Mouse (Mus musculus) embryonic facial prominence, embryonic 10.5 days (tissue): Measurements from ENCODE around the gene Pla2g2d. TPM values are rescaled to one million over a fixed set of nuclear protein-coding genes. Genes with fewer than 3 reads are reported as not detected.
A peak's percentile ranks its signal among the peaks of the same experiment; 100 is the strongest.
"Not testable (repeated sequence)": the region's sequence is repeated elsewhere in the genome, so short reads cannot be mapped to it uniquely, and the experiment has no call there.

ENCODE experiments used
- DNase-seq: peaks from one replicate; pipeline ENCODE4 v3.0.0-alpha.2; 2017; ENCODE audit warnings: low spot score
- H3K27ac ChIP-seq: fragments of 300-500 bp; sonication (generic); replicated peaks from 2 replicates; pipeline ENCODE4 v1.5.1; 2016; ENCODE audit warnings: mild to moderate bottlenecking
- H3K27me3 ChIP-seq: fragments of 300-500 bp; sonication (generic); replicated peaks from 2 replicates; pipeline ENCODE4 v1.6.1; 2016; ENCODE audit warnings: low read depth, mild to moderate bottlenecking; ENCODE audit not compliant: poor library complexity, severe bottlenecking
- H3K36me3 ChIP-seq: fragments of 300-500 bp; sonication (generic); replicated peaks from 2 replicates; pipeline ENCODE4 v1.6.1; 2016; ENCODE audit warnings: mild to moderate bottlenecking, moderate library complexity
- H3K4me1 ChIP-seq: fragments of 300-500 bp; sonication (generic); 2 replicates; pipeline ENCODE4 v1.6.1; 2016
- H3K4me3 ChIP-seq: fragments of 300-500 bp; sonication (generic); 2 replicates; pipeline ENCODE4 v1.5.1; 2016; ENCODE audit warnings: mild to moderate bottlenecking, moderate library complexity
- H3K9me3 ChIP-seq: fragments of 300-500 bp; sonication (generic); 2 replicates; pipeline ENCODE4 v1.6.1; 2016; ENCODE audit warnings: mild to moderate bottlenecking
- WGBS: fragments of 180-500 bp; shearing (Covaris S2); methylation state at CpG from one replicate; pipeline ENCODE4 v1.1.7; 2016; 5-methylcytosine and 5-hydroxymethylcytosine counted together
- polyA plus RNA-seq: library from polyadenylated mRNA; unstranded; fragments of >200 nt; fragmentation: Nextera tagmentation; extraction: Ambion mirVana; gene quantifications from 2 replicates; pipeline ENCODE4 v1.2.1, GENCODE M21; 2016

Gene Pla2g2d
- polyA plus RNA-seq, 1 experiment from 2014 or later = 0.26 TPM

DNA sequence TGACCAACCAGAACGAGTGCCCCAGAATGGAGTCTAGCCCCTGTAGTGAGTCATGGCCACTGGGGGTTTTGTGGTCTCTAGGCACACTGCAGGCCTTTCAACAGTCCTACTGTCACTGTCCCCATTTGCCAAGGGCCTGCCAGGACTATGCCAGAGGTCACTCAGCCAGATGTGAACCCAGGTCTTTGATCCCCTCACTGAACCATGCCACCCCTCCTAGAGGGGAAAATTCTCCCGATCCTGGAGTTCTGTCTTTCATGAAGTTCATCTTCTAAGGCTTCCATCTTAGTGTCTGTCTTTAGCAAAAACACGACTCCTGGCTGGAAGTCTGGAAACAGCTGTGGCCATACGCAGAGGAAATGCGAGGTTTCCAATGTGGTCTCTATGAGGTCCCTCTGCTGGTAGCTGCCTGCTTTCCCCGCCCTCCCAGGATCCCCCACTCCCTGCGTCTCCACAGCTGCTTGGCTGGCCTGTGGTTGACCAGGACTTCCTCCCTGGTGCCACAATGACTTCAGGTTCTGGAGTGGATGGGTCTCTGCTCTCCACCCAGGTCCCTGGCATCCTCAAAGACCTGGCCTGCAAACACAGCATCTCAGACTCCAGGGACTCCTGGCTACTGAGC lies 31.5 kb downstream of the Pla2g2d start:
- 69% methylated on average over 7 of the region's 7 CpGs for WGBS
- DNase-seq = no peak
- H3K4me1 ChIP-seq = no peaks in the 10 kb centered on the region
- H3K27ac ChIP-seq = no peak overlapping the region
- H3K4me3 ChIP-seq = no peak overlapping the region
- no peaks in the 10 kb centered on the region for H3K9me3 ChIP-seq
- H3K36me3 ChIP-seq = no peaks in the 10 kb centered on the region
- no peaks in the 10 kb centered on the region for H3K27me3 ChIP-seq

DNA sequence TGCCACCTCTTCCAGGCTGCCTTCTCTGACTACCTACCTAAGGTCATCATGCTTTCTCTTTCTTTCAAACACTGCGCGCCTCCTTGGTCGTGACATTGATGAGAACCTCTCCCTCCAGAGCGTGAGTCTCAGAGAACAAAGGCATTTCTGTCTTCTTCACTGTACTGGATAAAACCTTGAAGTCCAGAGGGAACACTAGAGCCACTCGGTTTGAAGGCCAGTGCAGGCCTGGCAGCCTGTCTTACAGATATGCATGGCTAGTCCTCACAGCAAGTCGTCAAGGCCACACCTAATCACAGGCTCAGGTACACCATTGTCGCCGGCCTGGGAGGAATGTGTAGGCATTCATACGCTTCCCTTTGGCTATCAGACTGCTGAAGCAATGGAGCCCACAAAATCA lies 40.6 kb downstream of the Pla2g2d start:
- Histone ChIP-seq H3K4me3 (no peak overlapping the region), H3K36me3 (no peaks in the 10 kb centered on the region), H3K27ac (no peak overlapping the region), H3K9me3 (no peaks in the 10 kb centered on the region), H3K27me3 (peaks cover 4% of the 10 kb centered on the region; the same call in 1 of the 2 replicates), H3K4me1 (peaks cover 10% of the 10 kb centered on the region)
- 84% methylated on average over 9 of the region's 9 CpGs for WGBS
- no peak for DNase-seq

DNA sequence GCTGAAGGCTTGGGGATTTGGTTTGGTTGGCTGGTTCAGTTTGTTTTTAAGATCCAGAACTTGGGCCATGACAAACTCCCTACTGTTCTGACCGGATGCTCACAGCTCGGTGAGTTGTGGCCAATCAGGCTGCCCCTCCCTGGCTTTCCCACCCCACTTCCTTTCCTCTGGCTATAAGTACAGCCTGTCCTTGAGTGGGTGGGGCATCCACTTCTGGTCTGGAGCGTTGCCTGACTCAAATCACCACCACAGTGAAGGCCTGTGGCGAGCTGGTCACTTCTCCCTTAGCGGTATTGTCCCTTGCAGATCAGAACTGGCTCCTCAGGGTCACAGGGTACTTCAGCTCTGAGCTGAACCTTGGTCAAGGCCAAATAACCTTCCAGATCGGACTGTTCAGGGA lies 42.2 kb downstream of the Pla2g2d start:
- H3K27ac ChIP-seq = no peak overlapping the region
- H3K4me3 ChIP-seq = no peak overlapping the region
- peaks cover 4% of the 10 kb centered on the region; the same call in 1 of the 2 replicates for H3K27me3 ChIP-seq
- H3K9me3 ChIP-seq = no peaks in the 10 kb centered on the region
- no peaks in the 10 kb centered on the region for H3K36me3 ChIP-seq
- no peak for DNase-seq
- WGBS = 75% methylated on average over 6 of the region's 6 CpGs
- peaks cover 10% of the 10 kb centered on the region for H3K4me1 ChIP-seq

DNA sequence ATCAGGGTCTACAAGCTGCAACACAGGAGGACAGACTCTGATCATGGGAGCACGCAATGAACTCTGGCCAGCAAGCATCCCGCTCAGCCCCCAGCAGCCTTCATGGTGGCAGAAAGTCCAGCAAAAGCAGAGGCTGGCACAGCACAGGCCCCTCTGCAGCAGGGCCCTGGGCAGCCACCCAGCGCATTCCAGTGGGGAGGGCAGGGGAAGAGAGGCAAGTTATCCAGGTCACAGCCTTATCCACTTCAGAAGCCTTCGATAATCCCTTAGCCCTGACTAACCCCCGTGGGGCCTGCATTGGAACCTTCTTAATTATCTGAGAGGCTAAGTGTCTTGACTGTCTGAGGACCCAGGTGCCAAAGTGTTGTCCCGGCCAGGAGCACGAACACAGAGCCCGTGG lies 43.6 kb downstream of the Pla2g2d start:
- H3K4me3 ChIP-seq = no peak overlapping the region
- peak overlapping the region; percentile 31; the same call in 1 of the 2 replicates for H3K27ac ChIP-seq
- peaks cover 10% of the 10 kb centered on the region for H3K4me1 ChIP-seq
- 0 out of 2 replicates have a peak, but pooled peaks cover 6% of the 10 kb centered on the region for H3K9me3 ChIP-seq
- 35% methylated on average over 8 of the region's 8 CpGs for WGBS
- H3K36me3 ChIP-seq = no peaks in the 10 kb centered on the region
- peaks cover 4% of the 10 kb centered on the region; the same call in 1 of the 2 replicates for H3K27me3 ChIP-seq
- no peak for DNase-seq

DNA sequence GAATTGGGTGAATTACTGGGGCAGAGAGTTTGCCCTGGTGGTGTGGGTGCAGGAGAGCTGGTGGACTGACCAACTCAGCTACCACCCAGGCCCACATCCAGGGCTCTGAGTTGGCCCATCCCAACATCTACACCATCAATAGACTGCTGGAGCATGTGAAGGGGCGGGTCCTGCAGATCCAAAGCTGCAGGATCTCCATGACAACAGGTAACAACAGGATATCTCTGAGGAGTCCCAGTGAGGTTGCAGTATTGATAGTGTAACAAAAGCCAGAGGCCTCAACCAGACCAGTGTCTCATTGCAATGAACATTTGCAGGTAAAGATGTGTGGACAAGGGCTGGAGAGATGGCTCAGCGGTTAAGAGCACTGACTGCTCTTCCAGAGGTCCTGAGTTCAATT lies 45.5 kb downstream of the Pla2g2d start:
- H3K27me3 ChIP-seq = peaks cover 4% of the 10 kb centered on the region; the same call in 1 of the 2 replicates
- 0 out of 2 replicates have a peak, but pooled peaks cover 6% of the 10 kb centered on the region for H3K9me3 ChIP-seq
- no peak overlapping the region for H3K4me3 ChIP-seq
- no peak for DNase-seq
- peaks cover 10% of the 10 kb centered on the region for H3K4me1 ChIP-seq
- 84% methylated on average over 2 of the region's 2 CpGs for WGBS
- H3K36me3 ChIP-seq = no peaks in the 10 kb centered on the region
- H3K27ac ChIP-seq = no peak overlapping the region

DNA sequence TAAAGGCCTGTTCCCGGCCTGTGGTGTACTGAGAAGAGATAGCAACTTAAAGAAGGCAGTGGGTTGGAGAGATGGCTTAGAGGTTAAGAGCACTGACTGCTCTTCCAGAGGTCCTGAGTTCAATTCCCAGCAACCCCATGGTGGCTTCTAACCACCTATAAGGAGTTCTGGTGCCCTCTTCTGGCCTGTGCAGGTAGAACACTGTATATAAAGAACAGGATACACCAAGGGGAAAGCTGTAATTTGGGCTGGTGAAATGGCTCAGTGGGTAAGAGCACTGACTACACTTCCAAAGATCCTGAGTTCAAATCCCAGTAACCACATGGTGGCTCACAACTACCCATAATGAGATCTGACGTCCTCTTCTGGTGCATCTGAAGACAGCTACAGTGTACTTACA lies 48.6 kb downstream of the Pla2g2d start:
- H3K36me3 ChIP-seq, DNase-seq, H3K9me3 ChIP-seq, H3K27me3 ChIP-seq, H3K27ac ChIP-seq, H3K4me1 ChIP-seq, H3K4me3 ChIP-seq: not testable (repeated sequence)
- WGBS = 80% methylated on average over 2 of the region's 2 CpGs

DNA sequence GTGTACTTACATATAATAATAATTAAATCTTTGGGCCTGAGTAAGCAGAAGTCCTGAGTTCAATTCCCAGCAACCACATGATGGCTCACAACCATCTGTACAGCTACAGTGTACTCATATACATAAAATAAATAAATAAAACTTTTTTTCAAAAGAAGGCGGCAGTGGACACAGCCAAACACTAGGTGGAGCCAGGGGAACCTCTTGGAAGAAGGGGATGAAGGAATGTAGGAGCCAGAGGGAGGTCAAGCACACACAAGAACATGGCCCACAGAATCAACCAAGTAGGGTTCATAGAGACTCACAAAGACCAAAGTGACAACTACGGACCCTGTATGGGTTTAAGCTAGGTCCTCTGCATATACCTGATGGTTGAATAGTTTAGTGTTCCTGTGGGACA lies 49.1 kb downstream of the Pla2g2d start:
- peaks cover under 1% of the 10 kb centered on the region for H3K4me1 ChIP-seq
- no peaks in the 10 kb centered on the region for H3K36me3 ChIP-seq
- H3K9me3 ChIP-seq = 0 out of 2 replicates have a peak, but pooled peaks cover 6% of the 10 kb centered on the region
- H3K27me3 ChIP-seq = no peaks in the 10 kb centered on the region
- H3K4me3 ChIP-seq = no peak overlapping the region
- WGBS = 82% methylated on average over 2 of the region's 2 CpGs
- DNase-seq = no peak
- no peak overlapping the region for H3K27ac ChIP-seq

DNA sequence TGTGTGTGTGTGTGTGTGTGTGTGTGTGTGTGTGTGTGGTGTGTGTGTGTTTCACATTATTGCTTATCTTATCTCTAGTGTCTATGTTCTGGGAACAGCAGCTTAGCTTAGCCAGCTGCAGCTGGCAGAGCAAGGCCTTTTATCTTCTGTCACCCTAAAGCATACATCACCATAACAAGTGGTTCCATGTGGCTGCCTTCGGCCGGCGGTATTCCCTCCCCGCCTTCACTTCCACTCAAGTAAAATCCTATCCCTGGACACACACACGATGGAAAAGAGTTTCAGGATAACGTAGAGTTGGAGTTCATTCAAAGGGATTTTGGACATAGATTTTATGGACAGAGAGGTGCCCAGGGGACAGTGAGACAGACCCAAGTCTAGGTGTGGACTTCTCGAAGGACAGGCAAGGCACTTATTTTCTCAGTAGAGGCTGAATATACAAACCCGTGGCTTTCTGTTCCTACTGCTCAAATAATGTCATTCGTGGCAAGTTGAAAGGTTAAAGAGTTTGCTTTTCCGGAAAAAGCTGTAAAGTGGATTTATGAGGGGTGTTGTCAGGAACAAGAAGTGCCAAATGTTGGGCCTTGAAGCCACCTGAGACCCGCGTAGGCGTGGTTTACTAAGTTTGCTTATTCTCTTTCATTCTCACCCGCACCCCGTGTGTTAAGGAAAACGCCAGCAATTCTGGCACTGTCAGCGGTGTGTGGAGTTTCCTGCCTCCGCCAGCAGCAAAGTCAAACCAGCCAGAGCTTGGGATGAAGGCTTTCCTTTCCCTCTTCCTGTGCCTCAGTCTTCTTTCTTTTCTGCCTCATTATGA lies 50.4 kb downstream of the Pla2g2d start:
- 68% methylated on average over 18 of the region's 18 CpGs for WGBS
- no peaks in the 10 kb centered on the region for H3K27me3 ChIP-seq

DNA sequence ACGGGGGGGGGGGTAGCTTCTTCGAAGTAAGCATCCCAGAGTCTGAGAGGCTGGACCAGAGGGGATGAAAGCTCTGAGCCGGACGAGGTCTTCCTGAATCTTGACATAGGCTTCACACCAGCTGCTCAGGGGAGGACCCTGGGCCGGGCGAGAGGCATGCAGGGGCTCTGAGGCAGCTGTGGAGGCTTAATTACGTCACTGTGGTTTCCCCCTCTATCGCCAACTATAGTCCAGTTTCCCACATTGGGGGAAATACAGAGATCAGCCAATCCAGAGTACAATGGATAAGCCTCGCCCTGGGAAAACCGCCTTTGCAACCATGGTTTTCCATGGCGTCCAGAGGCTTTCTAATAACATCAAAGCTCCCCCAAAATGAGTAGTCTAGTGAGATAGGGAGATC lies 51.6 kb downstream of the Pla2g2d start:
- peaks cover 4% of the 10 kb centered on the region; the same call in 1 of the 2 replicates for H3K4me1 ChIP-seq
- no peaks in the 10 kb centered on the region for H3K36me3 ChIP-seq
- WGBS = 68% methylated on average over 11 of the region's 11 CpGs
- H3K27ac ChIP-seq = no peak overlapping the region
- no peak overlapping the region for H3K4me3 ChIP-seq
- 0 out of 2 replicates have a peak, but pooled peaks cover 6% of the 10 kb centered on the region for H3K9me3 ChIP-seq
- no peaks in the 10 kb centered on the region for H3K27me3 ChIP-seq
- DNase-seq = no peak

More for the DNA sequence above, 50.4 kb downstream of the Pla2g2d start:
- H3K36me3 ChIP-seq = no peaks in the 10 kb centered on the region
- peaks cover 4% of the 10 kb centered on the region; the same call in 1 of the 2 replicates for H3K4me1 ChIP-seq
- no peak for DNase-seq
- H3K4me3 ChIP-seq = no peak overlapping the region
- H3K9me3 ChIP-seq = 0 out of 2 replicates have a peak, but pooled peaks cover 6% of the 10 kb centered on the region
- H3K27ac ChIP-seq = no peak overlapping the region

Other genes with a start within 250 kb of the Pla2g2d start
- 0.10 and 0.14 TPM in 2 replicates for gene Vwa5b1, start 139.9 kb upstream of the Pla2g2d start, polyA plus RNA-seq
- gene Pla2g2c, start 50.9 kb upstream of the Pla2g2d start, polyA plus RNA-seq = 0.52 and 0.65 TPM in 2 replicates
- gene Ubxn10, start 38.6 kb upstream of the Pla2g2d start, polyA plus RNA-seq = 1.3 and 1.4 TPM in 2 replicates
- gene Pla2g2f, start 18.1 kb upstream of the Pla2g2d start, polyA plus RNA-seq = not detected in 2 replicates
- gene Pla2g5, start 87.7 kb downstream of the Pla2g2d start, polyA plus RNA-seq = 0.34 and 0.60 TPM in 2 replicates
- not detected in 2 replicates for gene Gm13030, start 98.2 kb downstream of the Pla2g2d start, polyA plus RNA-seq
- gene Pla2g2e, start 102.2 kb downstream of the Pla2g2d start, polyA plus RNA-seq = not detected in 2 replicates
- gene Otud3, start 138.2 kb downstream of the Pla2g2d start, polyA plus RNA-seq = 3.8 and 4.9 TPM in 2 replicates
- not detected in 2 replicates for gene Rnf186, start 191.4 kb downstream of the Pla2g2d start, polyA plus RNA-seq
- gene Tmco4, start 197.2 kb downstream of the Pla2g2d start, polyA plus RNA-seq = 1.1 and 1.6 TPM in 2 replicates